Mouse (Mus musculus): ENCODE measurements around the gene Sh3bp1.
A peak's percentile ranks its signal among the peaks of the same experiment; 100 is the strongest.

Gene Sh3bp1

GRCm38 (mm10) chr15:78948152-78948725 lies 48.7 kb downstream of the Sh3bp1 start:
- no peak for DNase-seq

DNA sequence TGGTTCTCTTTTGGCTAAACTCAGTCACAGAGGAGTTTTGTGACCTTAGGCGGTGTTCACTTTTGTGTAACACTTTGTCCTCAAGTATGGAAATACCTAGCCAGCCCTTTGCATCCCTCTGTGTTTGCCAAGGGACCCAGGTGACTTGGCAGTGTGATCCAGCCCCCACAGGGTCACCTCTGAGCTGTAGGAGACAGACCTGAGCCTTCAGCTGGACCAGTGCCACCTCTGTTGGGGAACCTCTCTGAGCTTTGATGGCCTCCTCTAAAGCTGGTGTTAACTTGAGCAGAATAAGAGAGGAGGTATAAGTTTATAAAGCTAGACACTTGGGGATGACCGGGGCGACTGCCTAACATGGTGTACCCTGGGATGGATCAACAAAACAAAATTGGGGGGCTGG lies 49.3 kb downstream of the Sh3bp1 start:
- DNase-seq = no peak

DNA sequence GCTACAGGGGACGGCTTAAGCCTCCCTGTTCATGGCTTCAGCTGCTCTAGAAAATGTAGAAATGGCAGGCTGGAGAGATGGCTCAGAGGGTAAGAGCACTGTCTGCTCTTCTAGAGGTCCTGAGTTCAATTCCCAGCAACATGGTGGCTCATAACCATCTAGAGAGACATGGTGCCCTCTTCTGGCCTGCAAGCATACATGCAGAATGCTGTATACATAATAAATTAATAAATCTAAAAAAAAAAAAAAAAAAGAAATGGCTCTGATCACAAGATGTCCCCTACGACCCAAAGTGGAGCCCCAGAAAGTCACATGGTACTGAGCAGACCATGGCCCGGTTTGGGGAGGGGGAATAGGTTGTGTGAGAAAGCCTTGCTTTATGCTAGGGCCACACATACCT lies 56.1 kb downstream of the Sh3bp1 start:
- no peak for DNase-seq

DNA sequence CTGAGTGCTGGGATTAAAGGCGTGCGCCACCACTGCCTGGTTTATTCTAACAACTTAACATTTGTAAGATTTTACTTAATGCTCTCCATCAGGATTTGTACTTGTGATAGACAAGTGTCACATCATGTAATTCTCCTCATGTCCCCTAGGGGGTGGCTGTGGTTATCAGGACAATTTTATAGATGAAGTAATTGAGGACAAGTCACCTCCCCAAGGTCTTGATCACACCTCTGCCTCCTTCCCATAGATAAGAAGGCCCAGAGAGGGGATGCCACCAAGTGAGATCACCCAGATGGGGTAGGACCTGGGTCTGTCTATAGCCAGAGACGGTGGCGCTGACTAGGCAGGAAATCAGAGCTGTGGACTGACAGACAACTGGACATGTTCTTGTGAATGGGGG lies 56.8 kb downstream of the Sh3bp1 start:
- DNase-seq = peak; percentile 12

GRCm38 (mm10) chr15:78957021-78957420 lies 57.5 kb downstream of the Sh3bp1 start:
- no peak for DNase-seq

GRCm38 (mm10) chr15:78959537-78959936 lies 60.0 kb downstream of the Sh3bp1 start:
- DNase-seq = no peak

DNA sequence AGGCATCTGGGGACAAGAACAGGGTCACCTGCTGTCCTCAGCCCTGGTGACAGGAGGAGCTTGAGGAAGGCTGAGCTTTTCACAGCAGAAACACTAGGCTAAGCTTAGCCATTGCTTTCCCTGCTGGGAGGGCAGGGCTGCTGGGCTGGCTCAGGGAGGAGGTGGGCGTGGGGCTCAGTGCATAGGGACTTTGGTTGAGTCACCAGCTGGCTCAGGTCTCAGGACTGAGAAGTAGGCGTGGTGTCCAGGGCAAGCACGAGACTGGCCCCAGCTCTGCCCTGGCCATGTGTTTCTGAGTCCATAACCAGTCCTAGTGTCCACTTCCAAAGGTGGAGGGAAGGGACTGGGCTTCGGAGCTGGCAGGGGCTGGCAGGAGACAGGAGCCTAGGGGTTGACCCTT lies 60.5 kb downstream of the Sh3bp1 start:
- no peak for DNase-seq
